Mouse (Mus musculus): ENCODE results near the gene Acad12.

- TF ChIP-seq CTCF (IDR thresholded peaks at IDR 0.05; ENCODE audit: low read depth) (no peak), EP300 (optimal IDR thresholded peaks at IDR 0.05) (no peak)
Observed at GRCm38 (mm10) chr5:121634668-121635067, 15.9 kb upstream of the Acad12 start.
